Mouse (Mus musculus) sigmoid colon, adult 10 weeks (tissue): ENCODE measurements around the gene Ccdc71. TPM values are rescaled to one million over a fixed set of nuclear protein-coding genes. Genes with fewer than 3 reads are reported as not detected.

Experiments
- polyA plus RNA-seq: library from polyadenylated mRNA; stranded (reverse); fragments of 350-450 nt; fragmentation: Illumina TruSeq; extraction: RNeasy Lipid Tissue Mini Kit (QIAGEN cat#74804); gene quantifications from one replicate; pipeline ENCODE4 v1.2.3, GENCODE M21; 2014; ENCODE audit warnings: low read depth, low replicate concordance

The Ccdc71 gene
- 4.0 TPM for polyA plus RNA-seq

DNA sequence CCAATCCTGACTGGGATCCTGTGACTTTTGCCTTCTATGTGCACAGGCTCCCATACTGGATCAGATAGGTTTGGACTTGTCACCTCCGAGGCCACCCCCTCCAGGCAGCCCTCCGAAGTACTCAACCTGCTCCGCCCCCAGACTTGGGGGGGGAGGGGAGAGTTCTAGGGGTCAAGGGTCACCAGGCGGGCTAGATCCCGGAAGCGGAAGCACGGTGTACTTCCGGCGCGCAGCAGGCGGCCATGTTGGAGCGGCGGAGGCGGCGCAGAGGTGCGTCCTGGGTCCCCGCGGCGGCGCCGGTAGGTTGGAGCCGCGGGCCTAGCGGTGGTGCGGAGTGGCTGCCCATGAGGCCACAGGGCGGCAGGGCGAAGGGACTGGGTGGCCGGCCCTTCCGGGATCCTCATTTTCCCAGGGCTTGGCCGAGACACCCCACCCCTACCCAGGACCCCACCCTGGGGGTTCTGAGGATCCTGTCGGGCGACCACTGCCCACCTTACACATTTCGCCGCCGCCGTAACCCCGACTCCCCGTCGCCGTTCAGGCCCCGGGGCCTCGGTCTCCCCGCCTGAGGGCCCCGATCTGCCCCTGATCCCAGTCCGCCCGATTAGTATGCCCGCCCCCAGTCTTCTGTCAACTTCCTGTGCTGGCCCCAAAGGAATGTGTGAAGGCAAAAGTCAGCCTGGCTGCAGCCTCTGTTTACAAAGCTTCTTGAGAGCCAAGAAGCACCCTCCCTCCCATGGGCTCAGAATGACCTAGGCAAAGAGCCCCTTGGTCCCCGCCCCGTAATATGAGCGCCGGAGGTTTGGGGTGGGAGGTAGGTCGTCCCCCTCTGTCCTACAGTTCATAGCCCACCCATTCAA, at the start of gene Ccdc71:
TSS of gene Ccdc71 (plus strand) at position 209 of the 860 bp plus-strand sequence.

DNA sequence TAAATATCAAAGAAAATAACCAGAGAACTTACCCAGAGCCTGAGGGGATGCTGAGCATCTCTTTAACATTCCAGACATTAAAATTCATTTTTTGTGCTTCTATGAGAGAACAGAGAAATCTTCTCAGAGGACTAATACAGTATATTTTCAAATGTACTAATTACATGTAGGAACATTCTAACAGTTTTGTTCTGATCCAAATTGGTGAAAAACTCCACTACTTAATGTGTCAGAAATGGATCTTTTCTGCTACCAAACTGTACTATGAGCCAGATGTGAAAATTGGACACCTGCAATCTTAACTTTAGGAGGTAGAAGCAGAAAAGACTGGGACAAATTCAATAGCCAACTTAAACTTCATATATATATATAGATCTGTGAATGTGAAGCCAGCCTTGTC, 31.9 kb upstream of the Ccdc71 start, which contains the start of gene Ccdc36:
TSS of gene Ccdc36 (minus strand) at position 101 of the 400 bp plus-strand sequence.

GRCm38 (mm10) chr9:108436182-108436581, 24.1 kb upstream of the Ccdc71 start, which contains the start of gene BC048562:
Gene BC048562, plus strand, starts transcription at chr9:108436482.

DNA sequence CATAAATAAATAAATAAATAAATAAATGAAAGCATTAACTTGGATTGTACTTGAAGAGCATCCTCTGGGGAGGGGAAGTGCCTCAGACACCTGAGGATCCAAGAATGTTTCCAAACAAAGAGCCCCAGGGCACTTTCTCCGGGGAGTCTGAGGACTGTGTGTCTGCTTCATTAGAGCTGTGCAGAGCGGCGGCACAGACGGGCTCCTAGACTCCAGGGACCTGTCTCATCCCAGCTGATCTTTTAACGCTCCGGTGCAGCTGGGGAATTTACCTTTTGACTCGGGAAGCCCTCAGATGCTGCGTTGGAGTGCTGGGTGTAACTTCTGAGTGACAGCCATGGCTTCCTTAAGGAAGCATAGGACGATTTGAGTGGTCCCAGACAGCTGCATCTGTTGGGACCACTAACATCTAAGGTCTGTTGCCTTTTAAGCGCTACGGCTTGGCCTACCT, 879 bp downstream of the Ccdc71 start, which contains the start of gene Klhdc8b:
TSS of gene Klhdc8b (minus strand) at position 401 of the 451 bp plus-strand sequence.

GRCm38 (mm10) chr9:108479721-108480351, 19.5 kb downstream of the Ccdc71 start, which contains the start of gene Lamb2:
Gene Lamb2, plus strand, starts transcription at chr9:108479736.

GRCm38 (mm10) chr9:108490559-108491285, 30.4 kb downstream of the Ccdc71 start, which contains the start of gene Usp19:
Gene Usp19, plus strand, starts transcription at chr9:108490602.

GRCm38 (mm10) chr9:108507619-108508434, 47.5 kb downstream of the Ccdc71 start, which contains the start of gene Qars:
Gene Qars, plus strand, starts transcription at chr9:108507706.

Other genes with a start within 250 kb of the Ccdc71 start
- 38.0 TPM for gene Dag1, start 196.6 kb upstream of the Ccdc71 start, polyA plus RNA-seq
- gene Nicn1, start 170.1 kb upstream of the Ccdc71 start, polyA plus RNA-seq = 13.2 TPM
- gene Amt, start 163.7 kb upstream of the Ccdc71 start, polyA plus RNA-seq = 4.4 TPM
- 568 TPM for gene Rhoa, start 154.4 kb upstream of the Ccdc71 start, polyA plus RNA-seq
- gene Tcta, start 154.4 kb upstream of the Ccdc71 start, polyA plus RNA-seq = 19.7 TPM
- gene Gpx1, start 121.6 kb upstream of the Ccdc71 start, polyA plus RNA-seq = 14.4 TPM
- gene Usp4, start 112.7 kb upstream of the Ccdc71 start, polyA plus RNA-seq = 72.3 TPM
- gene 1700102P08Rik, start 67.7 kb upstream of the Ccdc71 start, polyA plus RNA-seq = 1.5 TPM
- not detected for gene Ccdc36, start 32.0 kb upstream of the Ccdc71 start, polyA plus RNA-seq
- gene BC048562, start 24.0 kb upstream of the Ccdc71 start, polyA plus RNA-seq = not detected
- gene Klhdc8b, start 1.1 kb downstream of the Ccdc71 start, polyA plus RNA-seq = 1.5 TPM
- gene Lamb2, start 19.2 kb downstream of the Ccdc71 start, polyA plus RNA-seq = 5.1 TPM
- 12.2 TPM for gene Usp19, start 30.1 kb downstream of the Ccdc71 start, polyA plus RNA-seq
- 103 TPM for gene Qars, start 47.2 kb downstream of the Ccdc71 start, polyA plus RNA-seq
- gene Qrich1, start 56.3 kb downstream of the Ccdc71 start, polyA plus RNA-seq = 57.5 TPM
- 31.5 TPM for gene Impdh2, start 99.8 kb downstream of the Ccdc71 start, polyA plus RNA-seq
- 2.2 TPM for gene Ndufaf3, start 106.9 kb downstream of the Ccdc71 start, polyA plus RNA-seq
- gene Dalrd3, start 109.4 kb downstream of the Ccdc71 start, polyA plus RNA-seq = 3.3 TPM
- gene Wdr6, start 118.2 kb downstream of the Ccdc71 start, polyA plus RNA-seq = 1.4 TPM
- not detected for gene P4htm, start 137.1 kb downstream of the Ccdc71 start, polyA plus RNA-seq
- 70.6 TPM for gene Arih2, start 188.9 kb downstream of the Ccdc71 start, polyA plus RNA-seq
- gene Slc25a20, start 201.6 kb downstream of the Ccdc71 start, polyA plus RNA-seq = 204 TPM
- gene Prkar2a, start 228.8 kb downstream of the Ccdc71 start, polyA plus RNA-seq = 248 TPM